Mouse (Mus musculus) cerebellum, adult 2 months (tissue): ENCODE measurements at regions not wholly inside any gene's neighbourhood (a gene's known extent, or its start where the extent isn't known, plus 50 kb on each side); places are given as distances from the start of the nearest gene placed in this dataset.

Experiments
- CTCF ChIP-seq: fragments of 200-500 bp; IDR thresholded peaks from 2 replicates; pipeline ENCODE4 v1.5.1; 2011; ENCODE audit warnings: low read depth, mild to moderate bottlenecking, control low read depth, low read length, moderate library complexity, borderline replicate concordance; ENCODE audit not compliant: insufficient read depth
- POLR2A ChIP-seq: fragments of 200-500 bp; IDR thresholded peaks from 2 replicates; pipeline ENCODE4 v1.6.1; 2011; ENCODE audit warnings: low read length, control low read depth, borderline replicate concordance; ENCODE audit not compliant: insufficient read depth

DNA sequence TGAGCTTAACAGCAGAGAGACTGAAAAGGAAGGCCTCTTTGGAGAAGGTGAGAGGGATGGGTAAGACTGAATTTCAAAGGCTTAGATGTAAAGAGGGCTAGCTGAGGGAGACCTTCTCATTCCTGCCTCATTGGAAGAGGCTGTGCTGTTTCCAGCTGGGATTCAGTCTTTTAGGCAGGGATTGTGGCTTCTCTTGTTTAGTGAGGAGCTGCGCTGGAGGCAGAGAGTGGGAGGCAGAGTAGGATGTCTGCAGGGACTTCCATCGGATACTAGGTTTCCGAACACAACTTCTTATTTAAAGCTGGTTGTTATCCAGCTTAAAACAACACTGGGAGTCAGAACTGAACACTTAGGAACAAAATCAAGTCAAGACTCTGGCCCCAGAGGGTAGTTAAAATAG is 194.8 kb upstream of the Ppargc1a start:
- TF ChIP-seq CTCF (no peak), POLR2A (no peak)
